Mouse (Mus musculus): ENCODE data around the gene Mycl.

GRCm38 (mm10) chr4:122976885-122977284 is 18.6 kb upstream of the Mycl start:
- TF ChIP-seq POLR2A (IDR thresholded peaks at IDR 0.05; ENCODE audit: low read depth, low read length): no peak
- no peak for TF ChIP-seq CTCF (conservative IDR thresholded peaks at IDR 0.05; ENCODE audit: insufficient read depth, insufficient read length, low read depth, low read length)
